Mouse (Mus musculus) forebrain, embryonic 13.5 days (tissue): ENCODE results near the gene St6gal1. TPM values are rescaled to one million over a fixed set of nuclear protein-coding genes. Genes with fewer than 3 reads are reported as not detected.
A peak's percentile ranks its signal among the peaks of the same experiment; 100 is the strongest.

ENCODE experiments used
- ATAC-seq: fragments of 200-750 bp; cut with Nextera tagmentation; 2 replicates; pipeline ENCODE4 v1.8.0; 2017
- H3K27ac ChIP-seq: fragments of 300-500 bp; sonication (generic); 2 replicates; pipeline ENCODE4 v1.5.1; 2015; ENCODE audit warnings: inconsistent platforms, mild to moderate bottlenecking, moderate library complexity
- H3K27me3 ChIP-seq: fragments of 300-500 bp; sonication (generic); 2 replicates; pipeline ENCODE4 v1.6.1; 2015; ENCODE audit warnings: mild to moderate bottlenecking, inconsistent platforms
- H3K36me3 ChIP-seq: fragments of 300-500 bp; sonication (generic); 2 replicates; pipeline ENCODE4 v1.6.1; 2015; ENCODE audit warnings: mild to moderate bottlenecking, inconsistent platforms; ENCODE audit not compliant: poor library complexity, severe bottlenecking
- H3K4me1 ChIP-seq: fragments of 300-500 bp; sonication (generic); 2 replicates; pipeline ENCODE4 v1.6.1; 2015; ENCODE audit warnings: inconsistent platforms
- H3K4me2 ChIP-seq: fragments of 300-500 bp; sonication (generic); 2 replicates; pipeline ENCODE4 v1.6.1; 2015; ENCODE audit warnings: inconsistent platforms, mild to moderate bottlenecking, moderate library complexity
- H3K4me3 ChIP-seq: fragments of 300-500 bp; sonication (generic); 2 replicates; pipeline ENCODE4 v1.5.1; 2015; ENCODE audit warnings: mild to moderate bottlenecking, inconsistent platforms
- H3K9ac ChIP-seq: fragments of 300-500 bp; sonication (generic); 2 replicates; pipeline ENCODE4 v1.6.1; 2015; ENCODE audit warnings: mild to moderate bottlenecking, inconsistent platforms
- H3K9me3 ChIP-seq: fragments of 300-500 bp; sonication (generic); replicated peaks from 2 replicates; pipeline ENCODE4 v1.6.1; 2016; ENCODE audit warnings: inconsistent platforms
- WGBS: fragments of 180-500 bp; shearing (Covaris S2); methylation state at CpG from one replicate; pipeline ENCODE4 v1.1.7; 2015; 5-methylcytosine and 5-hydroxymethylcytosine counted together
- polyA plus RNA-seq: library from polyadenylated mRNA; unstranded; fragments of >200 nt; fragmentation: Nextera tagmentation; extraction: Ambion mirVana; gene quantifications from 2 replicates; pipeline ENCODE4 v1.2.1, GENCODE M21; 2015

The St6gal1 gene
- polyA plus RNA-seq, 1 experiment from 2014 or later, result 39.5 TPM

- 88% methylated on average over 5 of the region's 5 CpGs for WGBS
- no peak overlapping the region for H3K27ac ChIP-seq
- H3K36me3 ChIP-seq, result peaks cover 10% of the 10 kb centered on the region; the same call in 1 of the 2 replicates
- H3K27me3 ChIP-seq, result no peaks in the 10 kb centered on the region
- H3K9ac ChIP-seq, result no peak overlapping the region
- no peak for ATAC-seq
- H3K4me3 ChIP-seq, result no peak overlapping the region
- H3K4me2 ChIP-seq, result no peak overlapping the region
- no peaks in the 10 kb centered on the region for H3K4me1 ChIP-seq
- no peaks in the 10 kb centered on the region for H3K9me3 ChIP-seq
Observed at GRCm38 (mm10) chr16:23295720-23296119, 71.2 kb downstream of the St6gal1 start.

- Histone ChIP-seq H3K27me3 (no peaks in the 10 kb centered on the region), H3K27ac (no peak overlapping the region), H3K9me3 (no peaks in the 10 kb centered on the region), H3K4me2 (no peak overlapping the region), H3K4me3 (no peak overlapping the region), H3K4me1 (no peaks in the 10 kb centered on the region), H3K36me3 (peaks cover 10% of the 10 kb centered on the region; the same call in 1 of the 2 replicates), H3K9ac (no peak overlapping the region)
- WGBS, result 95% methylated on average over 3 of the region's 3 CpGs
- no peak for ATAC-seq
Observed at GRCm38 (mm10) chr16:23296721-23297120, 72.2 kb downstream of the St6gal1 start.

GRCm38 (mm10) chr16:23298441-23298840 is 73.9 kb downstream of the St6gal1 start:
- no peak overlapping the region for H3K4me3 ChIP-seq
- H3K27ac ChIP-seq, result no peak overlapping the region
- ATAC-seq, result no peak
- H3K9ac ChIP-seq, result no peak overlapping the region
- H3K27me3 ChIP-seq, result no peaks in the 10 kb centered on the region
- H3K4me2 ChIP-seq, result no peak overlapping the region
- WGBS, result 91% methylated on average over 3 of the region's 3 CpGs
- H3K36me3 ChIP-seq, result peaks cover 10% of the 10 kb centered on the region; the same call in 1 of the 2 replicates
- H3K9me3 ChIP-seq, result no peaks in the 10 kb centered on the region
- no peaks in the 10 kb centered on the region for H3K4me1 ChIP-seq

- Histone ChIP-seq H3K4me1 (no peaks in the 10 kb centered on the region), H3K27me3 (no peaks in the 10 kb centered on the region), H3K36me3 (peaks cover 10% of the 10 kb centered on the region; the same call in 1 of the 2 replicates), H3K27ac (no peak overlapping the region), H3K9ac (no peak overlapping the region), H3K4me2 (no peak overlapping the region), H3K4me3 (no peak overlapping the region), H3K9me3 (no peaks in the 10 kb centered on the region)
- 99% methylated on average over 3 of the region's 3 CpGs for whole genome bisulfite sequencing
- ATAC-seq, result no peak
Observed at GRCm38 (mm10) chr16:23298911-23299310, 74.4 kb downstream of the St6gal1 start.

- Histone ChIP-seq H3K4me2 (no peak overlapping the region), H3K4me3 (no peak overlapping the region), H3K27me3 (no peaks in the 10 kb centered on the region), H3K9ac (no peak overlapping the region), H3K36me3 (peaks cover 10% of the 10 kb centered on the region; the same call in 1 of the 2 replicates), H3K9me3 (no peaks in the 10 kb centered on the region), H3K4me1 (no peaks in the 10 kb centered on the region), H3K27ac (no peak overlapping the region)
- 91% methylated on average over 7 of the region's 7 CpGs for WGBS
- ATAC-seq, result no peak
Observed at GRCm38 (mm10) chr16:23299904-23300740, 75.6 kb downstream of the St6gal1 start.

GRCm38 (mm10) chr16:23301762-23302161 is 77.2 kb downstream of the St6gal1 start:
- H3K36me3 ChIP-seq, result peaks cover 6% of the 10 kb centered on the region; the same call in 1 of the 2 replicates
- 85% methylated on average over 7 of the region's 7 CpGs for WGBS
- ATAC-seq, result no peak
- H3K4me3 ChIP-seq, result no peak overlapping the region
- H3K4me1 ChIP-seq, result no peaks in the 10 kb centered on the region
- no peak overlapping the region for H3K4me2 ChIP-seq
- H3K27me3 ChIP-seq, result no peaks in the 10 kb centered on the region
- no peak overlapping the region for H3K27ac ChIP-seq
- no peak overlapping the region for H3K9ac ChIP-seq
- H3K9me3 ChIP-seq, result no peaks in the 10 kb centered on the region

- Histone ChIP-seq H3K9me3 (no peaks in the 10 kb centered on the region), H3K4me3 (no peak overlapping the region), H3K27ac (0 out of 2 replicates have a peak overlapping the region, but pooled peaks have one; percentile 14), H3K4me1 (peaks cover 7% of the 10 kb centered on the region), H3K4me2 (no peak overlapping the region), H3K9ac (no peak overlapping the region), H3K36me3 (no peaks in the 10 kb centered on the region), H3K27me3 (no peaks in the 10 kb centered on the region)
- 73% methylated on average over 10 of the region's 10 CpGs for WGBS
- ATAC-seq, result no peak
Observed at GRCm38 (mm10) chr16:23305830-23306623, 81.5 kb downstream of the St6gal1 start.

GRCm38 (mm10) chr16:23307142-23307968 is 82.8 kb downstream of the St6gal1 start:
- no peak overlapping the region for H3K4me3 ChIP-seq
- H3K4me1 ChIP-seq, result peaks cover 7% of the 10 kb centered on the region
- H3K4me2 ChIP-seq, result no peak overlapping the region
- H3K9me3 ChIP-seq, result no peaks in the 10 kb centered on the region
- no peak overlapping the region for H3K27ac ChIP-seq
- no peak overlapping the region for H3K9ac ChIP-seq
- H3K27me3 ChIP-seq, result no peaks in the 10 kb centered on the region
- no peaks in the 10 kb centered on the region for H3K36me3 ChIP-seq
- ATAC-seq, result peak; percentile 33; the same call in 1 of the 2 replicates
- WGBS, result 60% methylated on average over 12 of the region's 12 CpGs

GRCm38 (mm10) chr16:23308012-23308554 is 83.5 kb downstream of the St6gal1 start:
- WGBS, result 92% methylated on average over 4 of the region's 4 CpGs
- no peak for ATAC-seq
- no peaks in the 10 kb centered on the region for H3K27me3 ChIP-seq

GRCm38 (mm10) chr16:23309080-23309479 is 84.5 kb downstream of the St6gal1 start:
- Histone ChIP-seq H3K4me3 (no peak overlapping the region), H3K9ac (no peak overlapping the region), H3K9me3 (no peaks in the 10 kb centered on the region), H3K4me2 (no peak overlapping the region), H3K27me3 (no peaks in the 10 kb centered on the region), H3K36me3 (no peaks in the 10 kb centered on the region), H3K4me1 (peaks cover 7% of the 10 kb centered on the region), H3K27ac (no peak overlapping the region)
- ATAC-seq, result no peak
- WGBS, result 83% methylated on average over 4 of the region's 4 CpGs

More at GRCm38 (mm10) chr16:23308012-23308554, 83.5 kb downstream of the St6gal1 start:
- H3K4me1 ChIP-seq, result peaks cover 7% of the 10 kb centered on the region
- no peaks in the 10 kb centered on the region for H3K9me3 ChIP-seq
- no peak overlapping the region for H3K4me3 ChIP-seq
- no peak overlapping the region for H3K9ac ChIP-seq
- H3K36me3 ChIP-seq, result no peaks in the 10 kb centered on the region
- no peak overlapping the region for H3K4me2 ChIP-seq
- no peak overlapping the region for H3K27ac ChIP-seq

- ATAC-seq, result no peak
- WGBS, result 96% methylated on average over 9 of the region's 9 CpGs
- no peak overlapping the region for H3K4me3 ChIP-seq
Observed at GRCm38 (mm10) chr16:23312604-23313003, 88.1 kb downstream of the St6gal1 start.

More at GRCm38 (mm10) chr16:23312604-23313003, 88.1 kb downstream of the St6gal1 start:
- no peaks in the 10 kb centered on the region for H3K9me3 ChIP-seq
- no peak overlapping the region for H3K4me2 ChIP-seq
- H3K9ac ChIP-seq, result no peak overlapping the region
- no peaks in the 10 kb centered on the region for H3K27me3 ChIP-seq
- H3K36me3 ChIP-seq, result no peaks in the 10 kb centered on the region
- peaks cover 2% of the 10 kb centered on the region for H3K4me1 ChIP-seq
- H3K27ac ChIP-seq, result no peak overlapping the region
